Mouse (Mus musculus) lung, embryonic 15.5 days (tissue): ENCODE results near the gene Ndufc1. TPM values are rescaled to one million over a fixed set of nuclear protein-coding genes. Genes with fewer than 3 reads are reported as not detected.

Source experiments
- ATAC-seq: fragments of 200-750 bp; cut with Nextera tagmentation; 2 replicates; pipeline ENCODE4 v1.8.0; 2017; ENCODE audit warnings: moderate number of reproducible peaks, borderline replicate concordance; ENCODE audit not compliant: low FRiP score, low TSS enrichment; ENCODE audit errors: extremely low read depth
- H3K27ac ChIP-seq: fragments of 300-500 bp; sonication (generic); 2 replicates; pipeline ENCODE4 v1.5.1; 2015; ENCODE audit warnings: moderate library complexity, mild to moderate bottlenecking, inconsistent platforms
- H3K27me3 ChIP-seq: fragments of 300-500 bp; sonication (generic); 2 replicates; pipeline ENCODE4 v1.6.1; 2015; ENCODE audit warnings: inconsistent platforms
- H3K36me3 ChIP-seq: fragments of 300-500 bp; sonication (generic); 2 replicates; pipeline ENCODE4 v1.6.1; 2015; ENCODE audit warnings: inconsistent platforms
- H3K4me1 ChIP-seq: fragments of 300-500 bp; sonication (generic); 2 replicates; pipeline ENCODE4 v1.6.1; 2015; ENCODE audit warnings: inconsistent platforms
- H3K4me2 ChIP-seq: fragments of 300-500 bp; sonication (generic); 2 replicates; pipeline ENCODE4 v1.6.1; 2015; ENCODE audit warnings: inconsistent platforms, mild to moderate bottlenecking, moderate library complexity
- H3K4me3 ChIP-seq: fragments of 300-500 bp; sonication (generic); 2 replicates; pipeline ENCODE4 v1.5.1; 2015; ENCODE audit warnings: mild to moderate bottlenecking, inconsistent platforms
- H3K9ac ChIP-seq: fragments of 300-500 bp; sonication (generic); 2 replicates; pipeline ENCODE4 v1.6.1; 2015; ENCODE audit warnings: inconsistent platforms
- H3K9me3 ChIP-seq: fragments of 300-500 bp; sonication (generic); 2 replicates; pipeline ENCODE4 v1.6.1; 2016; ENCODE audit warnings: inconsistent platforms
- WGBS: fragments of 180-500 bp; shearing (Covaris S2); methylation state at CpG from one replicate; pipeline ENCODE4 v1.1.7; 2015; 5-methylcytosine and 5-hydroxymethylcytosine counted together
- polyA plus RNA-seq: library from polyadenylated mRNA; unstranded; fragments of >200 nt; fragmentation: Nextera tagmentation; extraction: Ambion mirVana; gene quantifications from 2 replicates; pipeline ENCODE4 v1.2.1, GENCODE M21; 2015

Gene Ndufc1
- polyA plus RNA-seq, 1 experiment from 2014 or later = 631 TPM

DNA sequence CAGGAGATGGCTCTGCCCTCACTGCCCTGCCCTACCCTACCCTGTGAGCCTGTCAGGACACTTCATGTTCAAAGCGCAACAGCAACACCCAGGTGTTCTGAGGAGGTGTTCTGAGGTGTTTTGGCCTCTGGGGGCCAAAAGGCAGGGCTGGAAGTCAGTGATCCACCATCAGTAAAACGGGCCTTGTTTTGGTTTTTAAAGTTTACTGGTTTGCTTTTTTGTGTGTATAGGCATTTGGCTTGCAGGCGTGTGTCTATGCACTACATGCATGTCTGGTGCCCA lies 30.2 kb downstream of the Ndufc1 start:
- Histone ChIP-seq H3K9ac (0 out of 2 replicates have a peak overlapping the region, but pooled peaks have one; percentile 23), H3K27ac (no peak overlapping the region), H3K27me3 (no peaks in the 10 kb centered on the region), H3K4me3 (peak overlapping the region; percentile 39), H3K4me2 (peak overlapping the region; percentile 60), H3K36me3 (no peaks in the 10 kb centered on the region), H3K9me3 (no peaks in the 10 kb centered on the region), H3K4me1 (0 out of 2 replicates have a peak, but pooled peaks cover 10% of the 10 kb centered on the region)
- ATAC-seq = no peak; the same call in 1 of the 2 replicates
- 72% methylated on average over 3 of the region's 3 CpGs for WGBS

DNA sequence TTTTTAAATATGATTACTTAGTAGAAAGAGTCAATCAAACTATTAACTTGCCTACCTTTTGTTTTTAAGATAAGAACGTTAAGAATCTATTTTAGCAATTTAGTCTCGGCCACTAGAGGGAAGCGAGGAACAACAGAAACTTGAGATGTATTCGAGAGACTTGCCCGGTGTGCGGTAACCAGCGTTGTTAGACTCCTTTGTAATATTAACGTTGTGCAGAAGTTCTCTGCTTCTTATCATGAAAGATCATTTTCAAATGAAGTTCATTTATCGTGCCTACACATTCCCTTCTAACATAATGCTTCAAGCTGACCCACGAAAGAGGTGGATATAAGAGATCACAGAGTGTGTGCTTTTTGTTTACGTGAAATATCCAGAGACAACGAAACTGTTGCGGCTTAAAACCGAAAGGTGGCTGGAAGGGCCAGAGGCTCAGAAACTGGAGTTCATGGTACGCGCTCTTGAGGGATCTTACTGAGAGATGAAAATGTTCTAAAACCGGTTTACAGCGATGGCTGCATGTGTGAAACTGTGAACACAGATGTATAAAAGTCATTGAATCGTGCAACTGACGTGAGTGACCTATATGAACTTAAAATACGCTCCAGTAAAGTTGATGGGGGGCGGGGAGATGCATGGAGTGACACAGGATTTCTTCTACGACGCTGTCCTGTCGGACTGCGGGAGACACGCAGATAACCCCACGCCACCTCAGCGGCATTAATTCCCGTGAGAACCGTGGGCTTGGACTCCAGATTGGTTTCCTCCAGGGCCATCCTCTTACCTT lies 30.7 kb downstream of the Ndufc1 start:
- no peaks in the 10 kb centered on the region for H3K9me3 ChIP-seq
- WGBS = 16% methylated on average over 31 of the region's 31 CpGs
- peak overlapping the region; percentile 39 for H3K4me3 ChIP-seq
- 0 out of 2 replicates have a peak, but pooled peaks cover 10% of the 10 kb centered on the region for H3K4me1 ChIP-seq
- no peaks in the 10 kb centered on the region for H3K36me3 ChIP-seq
- H3K27me3 ChIP-seq = no peaks in the 10 kb centered on the region
- no peak overlapping the region; the same call in 1 of the 2 replicates for H3K27ac ChIP-seq
- H3K9ac ChIP-seq = peak overlapping the region; percentile 23
- peak overlapping the region; percentile 60 for H3K4me2 ChIP-seq
- ATAC-seq = no peak

DNA sequence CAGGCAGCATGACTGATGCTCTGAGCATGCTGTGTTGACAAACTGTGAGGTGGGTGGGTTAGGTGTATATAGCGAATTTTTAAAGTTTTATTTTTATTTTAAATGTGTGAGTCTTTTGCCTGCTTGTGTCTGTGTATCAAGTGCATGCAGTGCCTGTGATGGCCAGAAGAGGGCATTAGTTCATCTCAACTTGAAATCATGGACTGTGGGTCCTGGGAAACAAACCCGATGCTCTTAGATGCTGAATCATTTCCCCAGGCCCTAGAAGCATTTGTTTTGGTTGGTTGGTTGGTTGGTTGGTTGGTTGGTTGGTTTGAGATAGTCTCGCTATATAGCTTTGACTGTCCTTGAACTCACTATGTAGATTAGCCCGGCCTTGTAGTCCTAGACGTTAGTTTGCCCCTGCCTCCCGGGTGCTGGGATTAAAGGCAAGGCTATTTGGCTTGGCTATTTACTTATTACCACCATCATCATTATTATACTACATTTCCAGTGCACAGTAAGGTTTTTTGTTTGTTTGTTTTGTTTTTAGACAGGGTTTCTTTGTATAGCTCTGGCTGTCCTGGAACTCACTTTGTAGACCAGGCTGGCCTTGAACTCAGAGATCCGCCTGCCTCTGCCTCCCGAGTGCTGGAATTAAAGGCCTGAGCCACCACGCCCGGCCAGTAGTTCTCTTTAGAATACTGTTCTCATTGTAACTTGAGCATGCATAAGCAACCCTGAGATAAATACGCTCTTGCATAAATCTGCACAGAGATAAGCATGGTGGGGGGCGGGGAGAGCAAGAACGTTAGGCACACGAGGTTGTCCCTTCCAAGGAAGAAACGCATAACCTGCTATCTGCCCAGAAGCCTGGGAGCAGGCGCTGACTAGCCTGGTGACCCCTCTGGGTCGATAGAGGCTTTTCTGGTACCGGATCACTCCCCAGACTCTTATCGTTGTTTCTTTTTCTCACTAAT lies 33.2 kb downstream of the Ndufc1 start:
- Histone ChIP-seq H3K27ac (no peak overlapping the region), H3K36me3 (no peaks in the 10 kb centered on the region), H3K4me3 (no peak overlapping the region), H3K4me2 (no peak overlapping the region), H3K9me3 (no peaks in the 10 kb centered on the region), H3K4me1 (0 out of 2 replicates have a peak, but pooled peaks cover 10% of the 10 kb centered on the region), H3K9ac (no peak overlapping the region), H3K27me3 (no peaks in the 10 kb centered on the region)
- ATAC-seq = no peak
- WGBS = 80% methylated on average over 19 of the region's 19 CpGs

DNA sequence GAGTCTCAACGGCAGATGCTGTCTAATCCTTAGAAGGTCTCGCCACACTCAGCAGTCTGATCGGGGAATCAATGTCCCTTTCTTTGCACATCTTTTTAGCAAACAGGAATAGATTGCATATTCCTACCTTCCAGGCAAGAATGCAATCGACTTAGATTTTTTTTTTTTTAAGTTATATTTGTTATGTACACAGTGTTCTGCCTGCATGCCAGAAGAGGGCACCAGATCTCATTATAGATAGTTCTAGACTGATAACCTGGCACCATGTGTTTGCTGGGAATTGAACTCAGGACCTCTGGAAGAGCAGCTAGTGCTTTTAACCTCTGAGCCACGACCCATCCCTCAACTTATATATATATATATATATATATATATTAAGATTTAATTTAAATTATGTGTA lies 35.2 kb downstream of the Ndufc1 start:
- no peaks in the 10 kb centered on the region for H3K36me3 ChIP-seq
- no peak overlapping the region; the same call in 1 of the 2 replicates for H3K27ac ChIP-seq
- no peak overlapping the region for H3K4me2 ChIP-seq
- H3K4me3 ChIP-seq = no peak overlapping the region
- 63% methylated on average over 5 of the region's 5 CpGs for whole genome bisulfite sequencing
- no peaks in the 10 kb centered on the region for H3K27me3 ChIP-seq
- no peaks in the 10 kb centered on the region for H3K9me3 ChIP-seq
- no peak overlapping the region for H3K9ac ChIP-seq
- H3K4me1 ChIP-seq = 0 out of 2 replicates have a peak, but pooled peaks cover 4% of the 10 kb centered on the region
- no peak for ATAC-seq

DNA sequence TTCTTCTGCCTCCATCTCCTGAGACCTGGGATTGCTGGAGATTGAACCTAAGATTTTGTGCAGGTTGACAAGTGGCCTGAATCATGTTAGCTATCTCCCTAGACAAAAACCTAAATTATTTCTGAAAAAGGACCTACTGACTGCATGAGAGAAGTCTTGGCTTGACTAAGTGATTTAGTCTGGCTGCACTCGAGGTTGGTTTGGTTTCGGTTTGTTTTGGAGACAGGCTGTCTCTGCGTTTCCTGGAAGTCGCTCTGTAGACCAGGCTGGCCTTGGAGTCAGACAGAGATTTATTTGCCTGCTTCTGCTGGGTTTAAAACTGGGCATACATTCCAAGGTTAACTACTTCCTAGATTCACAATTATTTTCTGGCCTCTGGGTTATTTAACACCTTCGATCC lies 35.9 kb downstream of the Ndufc1 start:
- ATAC-seq = no peak
- Histone ChIP-seq H3K36me3 (no peaks in the 10 kb centered on the region), H3K4me2 (no peak overlapping the region), H3K4me1 (no peaks in the 10 kb centered on the region), H3K27ac (no peak overlapping the region), H3K9me3 (no peaks in the 10 kb centered on the region), H3K9ac (no peak overlapping the region), H3K4me3 (no peak overlapping the region), H3K27me3 (no peaks in the 10 kb centered on the region)
- 55% methylated on average over 5 of the region's 5 CpGs for WGBS

DNA sequence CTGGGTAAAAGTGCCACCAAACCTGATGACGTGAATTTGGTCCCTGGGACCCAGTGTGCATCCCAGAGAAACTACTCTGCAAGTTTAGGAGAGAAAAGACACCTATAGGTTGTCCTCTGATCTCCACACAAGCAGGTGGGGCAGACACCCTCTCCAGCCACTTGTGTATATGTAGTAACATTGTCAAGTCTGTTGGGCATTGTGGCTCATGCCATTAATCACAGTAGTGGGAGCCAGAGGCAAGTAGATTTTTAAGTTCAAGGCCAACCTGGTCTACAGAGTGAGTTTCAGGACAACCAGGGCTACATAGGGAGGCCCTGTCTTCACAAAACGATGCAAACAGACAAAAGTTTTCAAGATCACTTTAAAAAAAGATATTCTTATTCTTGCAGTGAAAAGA lies 37.0 kb downstream of the Ndufc1 start:
- no peaks in the 10 kb centered on the region for H3K4me1 ChIP-seq
- ATAC-seq = no peak
- H3K9ac ChIP-seq = no peak overlapping the region
- no peak overlapping the region for H3K27ac ChIP-seq
- no peak overlapping the region for H3K4me3 ChIP-seq
- 72% methylated on average over 2 of the region's 2 CpGs for WGBS
- H3K4me2 ChIP-seq = no peak overlapping the region
- H3K27me3 ChIP-seq = no peaks in the 10 kb centered on the region
- H3K36me3 ChIP-seq = no peaks in the 10 kb centered on the region
- H3K9me3 ChIP-seq = no peaks in the 10 kb centered on the region

DNA sequence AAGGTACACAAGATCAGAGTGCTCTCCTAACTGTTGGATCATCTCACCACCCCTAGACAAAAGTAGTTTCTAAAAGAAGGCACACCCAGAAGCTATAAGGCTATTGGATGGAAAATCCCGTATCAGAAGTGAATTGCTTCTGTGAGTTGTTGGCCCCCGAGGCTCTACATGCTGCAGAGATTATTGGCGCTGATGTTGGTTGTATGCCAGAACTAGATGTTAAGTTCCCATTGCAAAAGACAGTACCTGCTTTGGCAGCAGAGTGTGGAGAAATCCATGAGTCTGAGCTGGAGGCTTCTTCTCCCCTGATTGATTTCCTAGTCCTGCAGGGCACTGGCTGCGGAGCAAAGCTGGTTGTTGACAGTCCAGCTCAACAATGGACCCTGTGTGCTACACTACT lies 40.8 kb downstream of the Ndufc1 start:
- H3K4me1 ChIP-seq = peaks cover 10% of the 10 kb centered on the region
- WGBS = 76% methylated on average over 4 of the region's 4 CpGs
- 0 out of 2 replicates have a peak, but pooled peaks cover 6% of the 10 kb centered on the region for H3K27me3 ChIP-seq
- no peak overlapping the region for H3K27ac ChIP-seq
- H3K9ac ChIP-seq = no peak overlapping the region
- H3K4me3 ChIP-seq = no peak overlapping the region
- ATAC-seq = no peak
- no peaks in the 10 kb centered on the region for H3K36me3 ChIP-seq
- H3K4me2 ChIP-seq = no peak overlapping the region
- no peaks in the 10 kb centered on the region for H3K9me3 ChIP-seq

DNA sequence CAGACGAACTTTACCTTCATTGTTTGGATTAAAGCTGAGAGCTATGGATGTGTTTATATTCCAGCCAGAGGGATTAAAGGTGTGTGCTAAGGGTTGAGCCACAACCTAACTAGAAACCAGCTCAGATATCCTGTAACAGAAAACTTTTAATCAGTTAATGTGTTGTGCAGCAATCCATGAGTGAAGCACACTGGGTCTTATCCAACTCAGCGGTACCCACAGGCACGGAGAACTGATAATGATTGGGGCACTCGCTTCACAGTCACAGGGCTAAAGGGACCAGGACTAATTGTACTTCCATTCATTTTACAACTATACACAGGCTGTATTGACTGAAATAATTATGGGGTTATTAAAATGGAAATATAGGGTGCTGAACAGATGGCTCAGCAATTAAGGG lies 41.9 kb downstream of the Ndufc1 start:
- ATAC-seq = no peak

DNA sequence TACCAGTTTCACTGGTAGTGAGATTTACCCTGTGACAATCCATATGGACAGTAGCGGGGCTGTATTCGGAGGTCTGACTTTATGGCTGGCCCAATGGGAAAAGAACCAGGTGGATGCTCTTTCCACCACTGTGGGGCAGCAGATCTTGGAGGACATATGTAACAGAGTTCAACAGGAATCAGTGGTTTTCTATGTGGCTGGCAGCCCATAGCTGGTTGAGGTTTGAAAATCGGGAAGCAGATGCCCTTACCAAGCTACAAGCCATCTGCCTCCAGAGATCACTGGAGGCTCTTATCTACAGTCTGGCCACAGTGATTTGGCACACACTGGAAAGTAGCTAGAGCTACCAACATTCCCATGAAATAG lies 43.3 kb downstream of the Ndufc1 start:
- 6% methylated on average over 3 of the region's 3 CpGs for WGBS
- H3K9ac ChIP-seq = peak overlapping the region; percentile 0; the same call in 1 of the 2 replicates
- H3K36me3 ChIP-seq = no peaks in the 10 kb centered on the region
- peaks cover 10% of the 10 kb centered on the region for H3K4me1 ChIP-seq
- H3K9me3 ChIP-seq = no peaks in the 10 kb centered on the region
- 0 out of 2 replicates have a peak, but pooled peaks cover 6% of the 10 kb centered on the region for H3K27me3 ChIP-seq
- no peak overlapping the region for H3K27ac ChIP-seq
- ATAC-seq = no peak
- H3K4me3 ChIP-seq = peak overlapping the region; percentile 47
- peak overlapping the region; percentile 82 for H3K4me2 ChIP-seq

More for the DNA sequence above, 41.9 kb downstream of the Ndufc1 start:
- no peak overlapping the region for H3K9ac ChIP-seq
- H3K36me3 ChIP-seq = no peaks in the 10 kb centered on the region
- no peak overlapping the region for H3K4me2 ChIP-seq
- no peak overlapping the region for H3K27ac ChIP-seq
- WGBS = 49% methylated on average over 4 of the region's 4 CpGs
- no peaks in the 10 kb centered on the region for H3K9me3 ChIP-seq
- H3K4me1 ChIP-seq = peaks cover 10% of the 10 kb centered on the region
- H3K27me3 ChIP-seq = 0 out of 2 replicates have a peak, but pooled peaks cover 6% of the 10 kb centered on the region
- H3K4me3 ChIP-seq = no peak overlapping the region

DNA sequence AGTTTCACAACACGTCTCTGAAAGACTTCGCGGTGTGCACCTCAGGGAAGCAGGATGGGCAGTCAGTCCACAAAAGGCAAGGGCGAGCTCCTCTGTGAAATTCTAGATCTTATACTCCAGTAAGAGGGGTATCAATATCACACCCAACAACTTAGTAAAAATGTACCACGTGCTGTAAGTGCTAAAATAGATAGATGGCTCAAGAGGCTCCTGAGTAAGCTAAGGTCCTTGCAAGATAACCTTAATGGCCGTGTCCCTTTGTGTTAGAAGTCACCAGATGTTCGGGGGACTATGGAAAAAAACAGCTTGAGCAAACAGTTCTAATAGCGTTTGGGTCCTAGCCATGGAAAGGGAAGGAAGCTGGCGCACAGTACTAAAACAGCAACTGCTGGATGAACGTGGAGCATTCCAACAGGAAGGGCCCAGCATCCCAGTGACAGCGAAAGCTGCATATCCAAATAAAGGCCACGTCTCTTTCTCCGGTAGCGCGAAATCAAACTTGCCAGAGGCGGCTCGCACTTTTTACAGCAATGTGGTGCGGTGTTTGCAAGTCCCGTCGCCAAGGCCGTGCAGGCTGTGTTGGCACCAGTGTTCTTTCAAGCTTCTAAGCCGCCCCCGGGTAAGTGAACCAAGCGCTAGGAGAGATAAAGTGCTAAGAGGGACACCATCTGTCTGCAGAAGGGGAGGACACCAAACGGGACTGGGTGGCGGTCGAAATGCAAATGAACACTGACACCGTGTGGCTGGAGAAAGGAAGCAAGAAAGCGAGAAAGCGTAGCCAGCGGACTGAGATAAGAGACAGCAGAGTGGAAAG lies 43.9 kb downstream of the Ndufc1 start:
- Histone ChIP-seq H3K27me3 (0 out of 2 replicates have a peak, but pooled peaks cover 6% of the 10 kb centered on the region), H3K9ac (peak overlapping the region; percentile 25; the same call in 1 of the 2 replicates), H3K4me2 (peak overlapping the region; percentile 82), H3K36me3 (no peaks in the 10 kb centered on the region), H3K9me3 (no peaks in the 10 kb centered on the region), H3K27ac (peak overlapping the region; percentile 44), H3K4me1 (peaks cover 10% of the 10 kb centered on the region), H3K4me3 (peak overlapping the region; percentile 47)
- peak; percentile 88 for ATAC-seq
- WGBS = 7% methylated on average over 31 of the region's 31 CpGs

DNA sequence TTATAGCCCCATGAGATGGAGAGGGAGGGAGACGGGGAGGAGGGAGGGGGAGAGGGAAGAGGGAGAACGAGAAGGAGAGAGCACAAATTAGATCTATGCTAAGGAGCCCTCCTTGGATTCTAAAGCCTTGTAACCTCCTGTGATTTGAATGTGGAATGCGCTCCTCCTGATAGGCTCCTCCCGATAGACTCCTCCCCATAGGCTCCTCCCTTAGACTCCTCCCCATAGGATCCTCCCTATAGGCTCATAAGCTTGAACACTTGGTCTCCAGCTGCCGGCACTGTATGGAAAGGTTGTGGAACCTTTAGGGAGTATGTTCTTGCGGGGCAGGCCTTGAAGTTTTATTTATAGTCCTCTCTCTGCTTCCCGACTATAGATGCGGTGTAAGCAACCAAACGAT lies 47.7 kb downstream of the Ndufc1 start:
- Histone ChIP-seq H3K9ac (no peak overlapping the region), H3K4me3 (0 out of 2 replicates have a peak overlapping the region, but pooled peaks have one; percentile 0), H3K27ac (no peak overlapping the region), H3K9me3 (no peaks in the 10 kb centered on the region), H3K36me3 (no peaks in the 10 kb centered on the region), H3K27me3 (0 out of 2 replicates have a peak, but pooled peaks cover 6% of the 10 kb centered on the region), H3K4me1 (peaks cover 20% of the 10 kb centered on the region), H3K4me2 (peak overlapping the region; percentile 3; the same call in 1 of the 2 replicates)
- 30% methylated on average over 9 of the region's 9 CpGs for WGBS
- 0 out of 2 replicates have a peak, but pooled peaks have one; percentile 24 for ATAC-seq
